Mouse (Mus musculus) forebrain, embryonic 14.5 days (tissue): ENCODE measurements around the gene Tgfbrap1. TPM values are rescaled to one million over a fixed set of nuclear protein-coding genes. Genes with fewer than 3 reads are reported as not detected.
A peak's percentile ranks its signal among the peaks of the same experiment; 100 is the strongest.
"Not testable (repeated sequence)": the region's sequence is repeated elsewhere in the genome, so short reads cannot be mapped to it uniquely, and the experiment has no call there.

Experiments used
- ATAC-seq: fragments of 200-750 bp; cut with Nextera tagmentation; 2 replicates; pipeline ENCODE4 v1.8.0; 2017; ENCODE audit warnings: mild to moderate bottlenecking, moderate library complexity
- DNase-seq: peaks from one replicate; pipeline ENCODE4 v3.0.0-alpha.2; 2015; ENCODE audit warnings: low spot score
- H3K27ac ChIP-seq: fragments of 300-500 bp; sonication (generic); 2 replicates; pipeline ENCODE4 v1.5.1; 2014; ENCODE audit warnings: low read depth, mild to moderate bottlenecking, control low read depth, low read length, moderate library complexity
- H3K27me3 ChIP-seq: fragments of 300-500 bp; sonication (generic); replicated peaks from 2 replicates; pipeline ENCODE4 v1.6.1; 2014; ENCODE audit warnings: low read length, control low read depth, mixed read lengths; ENCODE audit not compliant: control insufficient read depth, insufficient read depth
- H3K36me3 ChIP-seq: fragments of 300-500 bp; sonication (generic); 2 replicates; pipeline ENCODE4 v1.6.1; 2014; ENCODE audit warnings: low read length, control low read depth; ENCODE audit not compliant: control insufficient read depth, insufficient read depth
- H3K4me1 ChIP-seq: fragments of 300-500 bp; sonication (generic); 2 replicates; pipeline ENCODE4 v1.6.1; 2014; ENCODE audit warnings: antibody characterized with exemption, low read length, control low read depth; ENCODE audit not compliant: control insufficient read depth, insufficient read depth
- H3K4me2 ChIP-seq: fragments of 300-500 bp; sonication (generic); 2 replicates; pipeline ENCODE4 v1.6.1; 2014; ENCODE audit warnings: mild to moderate bottlenecking, control low read depth, low read length
- H3K4me3 ChIP-seq: fragments of 300-500 bp; sonication (generic); 2 replicates; pipeline ENCODE4 v1.5.1; 2014; ENCODE audit warnings: low read depth, low read length, control low read depth
- H3K9ac ChIP-seq: fragments of 300-500 bp; sonication (generic); 2 replicates; pipeline ENCODE4 v1.6.1; 2014; ENCODE audit warnings: mild to moderate bottlenecking, low read length, control low read depth, moderate library complexity
- H3K9me3 ChIP-seq: fragments of 300-500 bp; sonication (generic); replicated peaks from 2 replicates; pipeline ENCODE4 v1.6.1; 2016; ENCODE audit warnings: low read length, control low read depth, mixed read lengths; ENCODE audit not compliant: control insufficient read depth
- WGBS: fragments of 180-500 bp; shearing (Covaris S2); extraction: QIAGEN DNeasy Blood & Tissue Kit; methylation state at CpG from one replicate; pipeline ENCODE4 v1.1.7; 2014; 5-methylcytosine and 5-hydroxymethylcytosine counted together
- polyA plus RNA-seq: library from polyadenylated mRNA; unstranded; fragments of >200 nt; fragmentation: Nextera tagmentation; extraction: Ambion mirVana; gene quantifications from 2 replicates; pipeline ENCODE4 v1.2.1, GENCODE M21; 2014

Tgfbrap1 gene
- polyA plus RNA-seq, 1 experiment from 2014 or later: 12.9 TPM

- 49% methylated on average over 8 of the region's 8 CpGs for WGBS
- Histone ChIP-seq H3K36me3 (no peaks in the 10 kb centered on the region), H3K4me2 (no peak overlapping the region), H3K27me3 (no peaks in the 10 kb centered on the region), H3K9ac (no peak overlapping the region), H3K4me1 (0 out of 2 replicates have a peak, but pooled peaks cover 4% of the 10 kb centered on the region), H3K4me3 (no peak overlapping the region), H3K9me3 (no peaks in the 10 kb centered on the region), H3K27ac (no peak overlapping the region)
- ATAC-seq (peak; percentile 73), DNase-seq (peak; percentile 93)
Observed at GRCm38 (mm10) chr1:43139587-43140266, 41.3 kb upstream of the Tgfbrap1 start.

- Histone ChIP-seq H3K9me3 (no peaks in the 10 kb centered on the region), H3K9ac (no peak overlapping the region), H3K4me3 (no peak overlapping the region), H3K4me2 (no peak overlapping the region), H3K4me1 (0 out of 2 replicates have a peak, but pooled peaks cover 4% of the 10 kb centered on the region), H3K27ac (no peak overlapping the region), H3K27me3 (no peaks in the 10 kb centered on the region), H3K36me3 (no peaks in the 10 kb centered on the region)
- WGBS: 74% methylated on average over 15 of the region's 15 CpGs
- DNase-seq: no peak
- no peak for ATAC-seq
Observed at GRCm38 (mm10) chr1:43138268-43138812, 39.9 kb upstream of the Tgfbrap1 start.

DNA sequence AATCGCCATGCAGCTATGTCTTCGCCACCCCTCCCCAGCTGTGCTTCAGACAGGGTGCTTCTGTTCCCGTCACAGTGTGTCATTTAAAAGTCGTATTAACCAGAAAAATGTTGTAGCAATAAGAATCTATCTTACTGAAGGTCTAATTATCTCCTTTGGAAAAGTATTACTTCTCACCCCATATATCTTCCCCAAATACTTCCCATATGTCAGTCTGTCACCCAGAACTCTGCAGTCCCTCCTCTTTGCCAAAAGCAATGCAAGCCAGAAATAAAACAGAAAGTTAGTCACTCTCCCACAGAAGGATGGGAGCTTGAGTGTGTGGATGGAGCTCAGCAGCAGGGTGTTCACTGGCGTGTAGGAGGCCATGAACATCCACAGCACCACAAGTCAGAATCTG lies 38.9 kb upstream of the Tgfbrap1 start:
- no peak overlapping the region for H3K4me2 ChIP-seq
- H3K36me3 ChIP-seq: no peaks in the 10 kb centered on the region
- WGBS: 75% methylated on average over 5 of the region's 5 CpGs
- peak; percentile 68; the same call in 1 of the 2 replicates for ATAC-seq
- no peaks in the 10 kb centered on the region for H3K27me3 ChIP-seq
- DNase-seq: peak; percentile 47
- H3K27ac ChIP-seq: no peak overlapping the region
- H3K4me3 ChIP-seq: no peak overlapping the region
- H3K9ac ChIP-seq: no peak overlapping the region
- no peaks in the 10 kb centered on the region for H3K4me1 ChIP-seq
- no peaks in the 10 kb centered on the region for H3K9me3 ChIP-seq

DNA sequence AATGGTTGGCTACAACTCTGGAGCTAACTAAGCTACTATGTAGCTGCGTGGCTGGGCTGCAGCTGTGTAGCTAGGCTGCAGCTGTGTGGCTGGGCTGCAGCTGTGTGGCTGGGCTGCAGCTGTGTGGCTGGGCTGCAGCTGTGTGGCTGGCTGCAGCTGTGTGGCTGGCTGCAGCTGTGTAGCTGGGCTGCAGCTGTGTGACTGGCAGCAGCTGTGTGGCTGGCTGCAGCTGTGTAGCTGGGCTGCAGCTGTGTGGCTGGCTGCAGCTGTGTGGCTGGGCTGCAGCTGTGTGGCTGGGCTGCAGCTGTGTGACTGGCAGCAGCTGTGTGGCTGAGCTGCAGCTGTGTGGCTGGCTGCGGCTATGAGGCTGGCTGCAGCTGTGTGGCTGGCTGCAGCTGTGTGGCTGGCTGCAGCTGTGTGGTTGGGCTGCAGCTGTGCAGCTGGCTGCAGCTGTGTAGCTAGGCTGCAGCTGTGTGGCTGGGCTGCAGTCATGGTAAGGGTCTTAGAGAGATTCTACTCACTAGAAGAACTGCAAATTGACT lies 38.1 kb upstream of the Tgfbrap1 start:
- DNase-seq, H3K36me3 ChIP-seq, H3K27me3 ChIP-seq, H3K9me3 ChIP-seq, H3K4me2 ChIP-seq, H3K4me3 ChIP-seq, ATAC-seq, H3K4me1 ChIP-seq, H3K9ac ChIP-seq: not testable (repeated sequence)
- H3K27ac ChIP-seq: peak overlapping the region; percentile 58; the same call in 1 of the 2 replicates
- 82% methylated on average over 2 of the region's 2 CpGs for WGBS

DNA sequence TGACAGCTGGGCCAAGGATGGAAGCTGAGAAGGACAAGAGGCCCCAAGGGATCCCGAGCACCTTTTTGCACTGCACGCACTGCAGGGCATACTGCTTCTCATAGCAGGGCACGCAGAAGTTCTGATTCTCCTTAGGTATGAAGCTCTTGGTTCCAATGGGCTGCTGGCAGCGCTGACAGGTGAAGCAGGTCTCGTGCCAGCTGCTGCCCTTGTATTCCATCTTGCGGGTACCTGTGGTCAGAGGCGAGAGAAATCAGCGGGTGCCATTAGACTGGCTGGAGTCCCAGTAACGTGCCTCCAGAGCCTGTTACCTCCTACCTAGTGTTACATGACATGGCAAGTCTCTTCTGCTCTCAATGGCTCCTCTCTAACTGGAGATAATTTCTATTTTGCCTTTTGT lies 33.2 kb upstream of the Tgfbrap1 start:
- no peaks in the 10 kb centered on the region for H3K4me1 ChIP-seq
- H3K9me3 ChIP-seq: no peaks in the 10 kb centered on the region
- no peak overlapping the region for H3K27ac ChIP-seq
- H3K4me3 ChIP-seq: no peak overlapping the region
- no peak overlapping the region for H3K4me2 ChIP-seq
- no peak for DNase-seq
- WGBS: 86% methylated on average over 9 of the region's 9 CpGs
- no peak overlapping the region for H3K9ac ChIP-seq
- no peaks in the 10 kb centered on the region for H3K36me3 ChIP-seq
- ATAC-seq: no peak
- H3K27me3 ChIP-seq: no peaks in the 10 kb centered on the region

GRCm38 (mm10) chr1:43130219-43130981 lies 32.0 kb upstream of the Tgfbrap1 start:
- ATAC-seq: no peak; the same call in 1 of the 2 replicates
- no peak overlapping the region; the same call in 1 of the 2 replicates for H3K27ac ChIP-seq
- WGBS: 67% methylated on average over 5 of the region's 5 CpGs
- no peaks in the 10 kb centered on the region for H3K36me3 ChIP-seq
- H3K4me1 ChIP-seq: no peaks in the 10 kb centered on the region
- H3K9ac ChIP-seq: no peak overlapping the region
- no peak overlapping the region for H3K4me3 ChIP-seq
- DNase-seq: no peak
- no peaks in the 10 kb centered on the region for H3K9me3 ChIP-seq
- no peak overlapping the region for H3K4me2 ChIP-seq
- no peaks in the 10 kb centered on the region for H3K27me3 ChIP-seq

GRCm38 (mm10) chr1:43127820-43128610 lies 29.6 kb upstream of the Tgfbrap1 start:
- no peak overlapping the region for H3K4me2 ChIP-seq
- DNase-seq (no peak), ATAC-seq (no peak)
- 70% methylated on average over 8 of the region's 8 CpGs for WGBS
- no peak overlapping the region for H3K27ac ChIP-seq
- no peaks in the 10 kb centered on the region for H3K9me3 ChIP-seq
- no peak overlapping the region for H3K9ac ChIP-seq
- H3K36me3 ChIP-seq: no peaks in the 10 kb centered on the region
- H3K27me3 ChIP-seq: no peaks in the 10 kb centered on the region
- no peak overlapping the region for H3K4me3 ChIP-seq
- H3K4me1 ChIP-seq: no peaks in the 10 kb centered on the region

DNA sequence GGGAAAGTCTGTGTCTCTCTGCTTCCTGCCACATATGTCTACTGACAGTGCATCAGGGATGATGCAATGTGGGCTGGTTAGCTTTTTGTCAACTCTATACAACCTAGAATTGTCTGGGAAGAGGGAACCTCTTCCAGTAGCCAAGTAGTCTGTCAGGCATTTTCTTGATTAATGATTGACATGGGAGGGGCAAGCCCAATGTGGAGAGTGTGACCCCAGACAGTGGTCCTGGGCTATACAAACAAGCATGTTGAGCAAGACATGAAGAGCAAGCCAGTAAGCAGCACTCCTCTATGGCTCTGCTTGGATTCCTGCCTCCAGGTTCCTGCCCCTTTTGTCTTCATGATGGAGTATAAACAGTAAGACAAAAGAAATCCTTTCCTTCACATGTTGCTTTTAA lies 28.8 kb upstream of the Tgfbrap1 start:
- no peak for DNase-seq
- no peak overlapping the region for H3K9ac ChIP-seq
- H3K27ac ChIP-seq: no peak overlapping the region
- H3K4me2 ChIP-seq: no peak overlapping the region
- H3K36me3 ChIP-seq: no peaks in the 10 kb centered on the region
- no peak for ATAC-seq
- H3K4me1 ChIP-seq: no peaks in the 10 kb centered on the region
- no peak overlapping the region for H3K4me3 ChIP-seq
- no peaks in the 10 kb centered on the region for H3K9me3 ChIP-seq
- H3K27me3 ChIP-seq: no peaks in the 10 kb centered on the region
